Comparison of ENCODE assay signal across 35 mouse cellular contexts in the genomic region with DNA sequence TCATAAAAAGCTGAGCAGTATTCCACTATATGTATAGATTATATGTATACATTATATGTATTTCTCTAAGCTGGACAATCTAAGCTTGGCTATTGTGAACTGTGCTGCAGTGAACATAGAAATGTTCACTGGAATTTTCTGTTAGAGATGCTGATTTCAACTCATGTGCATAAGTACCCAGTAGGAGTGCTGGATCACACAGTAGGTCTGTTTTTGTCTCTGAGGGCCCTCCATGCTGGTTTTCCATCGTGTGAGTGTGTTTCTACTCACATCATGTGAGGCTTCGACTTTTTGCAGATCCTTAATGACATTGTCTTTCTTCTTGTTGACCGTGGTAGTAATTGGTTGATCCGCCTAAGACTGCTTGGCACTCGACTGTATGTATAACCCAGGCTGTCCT. TPM values are rescaled to one million over a fixed set of nuclear protein-coding genes. Genes with fewer than 3 reads are reported as not detected.
"Had no signal": no experiment of that assay in that cellular context is flagged by ENCODE, and none has a peak within 500 bp of the region (broad histone marks: within the 10 kb centered on the region; RNA-seq: fewer than 3 reads in every experiment).

No protein-coding gene starts in this region.

- DNase-seq: heart, postnatal 10 days; heart, postnatal 14 days; heart, postnatal 36 days; kidney, adult 11 months; kidney, adult 2 months; kidney, adult 8-10 months; kidney, adult 9 months; kidney, postnatal 10 days; kidney, postnatal 14 days; kidney, postnatal 25 days; kidney, postnatal 36 days; kidney, postnatal 4 days; layer of hippocampus, adult 9-11 months; layer of hippocampus, postnatal 36 days had no signal

- H3K9ac ChIP-seq: heart, embryonic 12.5 days; heart, embryonic 13.5 days; heart, embryonic 15.5 days; hindbrain, embryonic 12.5 days; hindbrain, embryonic 13.5 days; hindbrain, embryonic 14.5 days; hindbrain, embryonic 15.5 days; intestine, embryonic 15.5 days; kidney, embryonic 15.5 days had no signal

- H3K4me3 ChIP-seq: heart, embryonic 12.5 days; heart, embryonic 13.5 days; heart, embryonic 15.5 days; hindbrain, embryonic 10.5 days; hindbrain, embryonic 12.5 days; hindbrain, embryonic 13.5 days; hindbrain, embryonic 15.5 days; intestine, embryonic 15.5 days; kidney, embryonic 15.5 days; layer of hippocampus, adult 2 months; left cerebral cortex, adult 2 months had no signal

- H3K9me3 ChIP-seq: heart, embryonic 12.5 days; heart, embryonic 13.5 days; heart, embryonic 15.5 days; hindbrain, embryonic 10.5 days; hindbrain, embryonic 12.5 days; hindbrain, embryonic 13.5 days; hindbrain, embryonic 15.5 days; intestine, embryonic 15.5 days; kidney, embryonic 15.5 days had no signal

- H3K27me3 ChIP-seq: heart, embryonic 12.5 days; heart, embryonic 13.5 days; heart, embryonic 15.5 days; hindbrain, embryonic 12.5 days; hindbrain, embryonic 13.5 days; hindbrain, embryonic 15.5 days; intestine, embryonic 15.5 days; kidney, embryonic 15.5 days had no signal

- H3K4me2 ChIP-seq: heart, embryonic 11.5 days; heart, embryonic 12.5 days; heart, embryonic 13.5 days; heart, embryonic 15.5 days; hindbrain, embryonic 12.5 days; hindbrain, embryonic 13.5 days; hindbrain, embryonic 14.5 days; hindbrain, embryonic 15.5 days; intestine, embryonic 15.5 days; kidney, embryonic 15.5 days had no signal

- ATAC-seq: hindbrain, embryonic 16.5 days; hindbrain, postnatal 0 days; inflammation-experienced regulatory T-cells, adult 6 months; intestine, embryonic 15.5 days; intestine, embryonic 16.5 days; intestine, postnatal 0 days had no signal

- H3K36me3 ChIP-seq: heart, embryonic 12.5 days; heart, embryonic 13.5 days; heart, embryonic 15.5 days; hindbrain, embryonic 10.5 days; hindbrain, embryonic 12.5 days; hindbrain, embryonic 13.5 days; hindbrain, embryonic 15.5 days; intestine, embryonic 15.5 days; kidney, embryonic 15.5 days had no signal

- H3K27ac ChIP-seq: heart, embryonic 13.5 days; heart, embryonic 15.5 days; hindbrain, embryonic 10.5 days; hindbrain, embryonic 12.5 days; hindbrain, embryonic 13.5 days; hindbrain, embryonic 14.5 days; hindbrain, embryonic 15.5 days; hindbrain, postnatal 0 days; intestine, embryonic 15.5 days; kidney, embryonic 15.5 days; kidney, postnatal 0 days; layer of hippocampus, adult 2 months; left cerebral cortex, adult 2 months had no signal

- H3K4me1 ChIP-seq: heart, embryonic 12.5 days; heart, embryonic 13.5 days; heart, embryonic 15.5 days; hindbrain, embryonic 10.5 days; hindbrain, embryonic 12.5 days; hindbrain, embryonic 13.5 days; hindbrain, embryonic 15.5 days; intestine, embryonic 15.5 days; kidney, embryonic 15.5 days had no signal

RNA-seq across cellular contexts. Expression of gene Arhgef33, which starts 8.4 kb away (rescaled TPM):
- total RNA-seq: heart, postnatal 25 days; hematopoietic stem cell, adult 5-6 weeks had no signal
